Mouse (Mus musculus): ENCODE data around the gene Stra6.

DNA sequence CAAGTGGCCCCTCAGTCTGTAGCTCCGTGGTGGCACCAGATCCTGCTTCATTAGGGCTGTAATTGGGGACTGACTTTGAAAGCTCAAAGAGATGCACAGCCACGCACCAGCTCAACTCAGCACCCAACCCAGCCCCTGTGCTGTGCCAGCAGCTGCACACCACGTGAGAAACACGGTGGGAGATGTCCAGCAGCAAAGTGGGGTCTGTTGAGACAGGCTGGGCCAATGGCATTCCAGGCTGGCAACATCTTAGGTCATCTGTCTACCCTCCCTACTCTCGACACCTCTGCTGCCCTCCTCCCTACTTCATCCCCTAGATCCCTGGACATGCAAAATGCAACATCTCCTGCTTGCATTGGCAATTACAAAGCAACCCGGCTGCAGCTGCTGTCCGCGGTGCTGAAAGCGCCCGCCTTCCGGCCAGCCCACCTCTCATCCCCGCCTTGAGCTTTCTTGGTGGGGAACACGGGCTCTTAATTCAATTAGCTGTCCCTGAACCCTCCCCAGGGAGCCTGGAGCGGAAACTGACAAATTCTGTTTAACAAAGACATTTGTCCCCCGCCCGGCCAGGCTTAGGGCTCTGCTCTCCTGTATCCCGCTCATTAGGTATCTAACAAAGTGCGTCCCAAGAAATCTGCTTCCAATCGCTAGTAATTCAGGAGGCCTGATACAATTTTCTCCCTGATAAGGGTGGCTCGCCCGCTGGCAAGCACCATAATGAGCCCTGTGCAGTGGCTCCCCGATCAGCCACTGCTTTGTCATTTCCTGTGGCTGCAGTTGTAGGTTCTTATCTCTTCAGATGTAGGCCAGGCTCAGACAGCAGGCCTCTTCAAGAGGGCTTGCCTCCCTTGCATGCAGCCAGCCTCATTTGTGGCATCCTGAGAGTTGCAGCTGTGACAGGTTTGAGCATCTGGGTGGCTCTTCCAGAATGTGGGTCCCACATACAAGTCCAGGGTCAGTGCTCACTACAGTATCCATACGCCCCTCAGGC lies 2.6 kb upstream of the Stra6 start:
- TF ChIP-seq POLR2A (IDR thresholded peaks at IDR 0.05; ENCODE audit: low read depth, low read length) (no peak), CTCF (conservative IDR thresholded peaks at IDR 0.05 in 1 of 2, IDR thresholded peaks at IDR 0.05 in 1 of 2; ENCODE audit: low read depth in 2 of 2, low read length in 2 of 2) (no peak), USF1 (IDR thresholded peaks at IDR 0.05; ENCODE audit: low read depth, low read length) (no peak), CHD2 (IDR thresholded peaks at IDR 0.05; ENCODE audit: low read length) (no peak), UBTF (IDR thresholded peaks at IDR 0.05; ENCODE audit: low read depth, low read length) (no peak), MXI1 (IDR thresholded peaks at IDR 0.05; ENCODE audit: low read depth, low read length) (no peak), RAD21 (IDR thresholded peaks at IDR 0.05; ENCODE audit: low read depth, low read length) (no peak), NRF1 (IDR thresholded peaks at IDR 0.05; ENCODE audit: low read depth, low read length) (no peak), EP300 (IDR thresholded peaks at IDR 0.05; ENCODE audit: low read length) (no peak), KAT2A (IDR thresholded peaks at IDR 0.05; ENCODE audit: insufficient replicate concordance, low read length) (no peak), HCFC1 (IDR thresholded peaks at IDR 0.05; ENCODE audit: low read depth, low read length) (no peak), MAZ (IDR thresholded peaks at IDR 0.05; ENCODE audit: low read depth, low read length) (no peak), MAX (IDR thresholded peaks at IDR 0.05; ENCODE audit: low read length) (no peak)

Data from CH12.LX (cell line).